Mouse (Mus musculus) ES-Bruce4 (cell line): ENCODE measurements around the gene Adnp.

Experiments
- CTCF ChIP-seq: IDR thresholded peaks from one replicate; pipeline ENCODE4 v1.8.1; 2011; ENCODE audit warnings: low read depth, low read length
- POLR2A ChIP-seq: IDR thresholded peaks from one replicate; pipeline ENCODE4 v1.8.1; 2011; ENCODE audit warnings: low read length; ENCODE audit not compliant: insufficient read depth

DNA sequence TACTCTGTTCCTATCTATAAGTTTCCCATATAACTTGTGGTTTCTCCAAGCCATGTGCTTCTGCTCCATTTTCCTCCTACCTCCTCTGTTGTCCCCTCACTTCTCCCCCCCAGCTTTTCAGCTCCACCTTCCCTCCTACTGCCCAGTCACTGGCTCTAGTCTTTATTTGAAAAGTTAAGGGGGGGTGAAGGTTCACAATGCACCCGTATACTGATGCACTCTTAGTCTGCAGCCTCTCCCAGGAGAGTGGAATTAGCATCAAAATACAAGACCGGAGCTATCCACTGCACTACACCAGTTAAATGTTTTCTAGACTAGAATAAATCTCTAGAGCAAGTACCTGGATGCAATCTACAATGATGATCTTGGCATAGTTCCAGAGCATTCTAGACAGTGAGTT lies 11.2 kb downstream of the Adnp start:
- TF ChIP-seq POLR2A = no peak
- TF ChIP-seq CTCF = no peak
